Mouse (Mus musculus): ENCODE measurements at regions not wholly inside any gene's neighbourhood (a gene's known extent, or its start where the extent isn't known, plus 50 kb on each side); places are given as distances from the start of the nearest gene placed in this dataset.

- TF ChIP-seq ZNF384 (IDR thresholded peaks at IDR 0.05; ENCODE audit: low read depth, low read length) (no peak), PAX5 (IDR thresholded peaks at IDR 0.05; ENCODE audit: low read length) (no peak), UBTF (IDR thresholded peaks at IDR 0.05; ENCODE audit: low read depth, low read length) (no peak), GABPA (IDR thresholded peaks at IDR 0.05; ENCODE audit: insufficient replicate concordance, low read depth, low read length) (no peak), USF2 (conservative IDR thresholded peaks at IDR 0.05; ENCODE audit: low read depth, low read length) (no peak)
These were observed 66.1 kb upstream of the Stx16 start for GRCm38 (mm10) chr2:174010038-174010437.

Data from CH12.LX (cell line).